Mouse (Mus musculus): Measurements from ENCODE around the gene Pitpna.
A peak's percentile ranks its signal among the peaks of the same experiment; 100 is the strongest.
"Not testable (repeated sequence)": the region's sequence is repeated elsewhere in the genome, so short reads cannot be mapped to it uniquely, and the experiment has no call there.

Gene Pitpna

GRCm38 (mm10) chr11:75587493-75588284, at the start of gene Pitpna:
Gene Pitpna (plus strand): TSS chr11:75588097.
- DNase-seq (ENCODE audit: low read depth): peak; percentile 83

DNA sequence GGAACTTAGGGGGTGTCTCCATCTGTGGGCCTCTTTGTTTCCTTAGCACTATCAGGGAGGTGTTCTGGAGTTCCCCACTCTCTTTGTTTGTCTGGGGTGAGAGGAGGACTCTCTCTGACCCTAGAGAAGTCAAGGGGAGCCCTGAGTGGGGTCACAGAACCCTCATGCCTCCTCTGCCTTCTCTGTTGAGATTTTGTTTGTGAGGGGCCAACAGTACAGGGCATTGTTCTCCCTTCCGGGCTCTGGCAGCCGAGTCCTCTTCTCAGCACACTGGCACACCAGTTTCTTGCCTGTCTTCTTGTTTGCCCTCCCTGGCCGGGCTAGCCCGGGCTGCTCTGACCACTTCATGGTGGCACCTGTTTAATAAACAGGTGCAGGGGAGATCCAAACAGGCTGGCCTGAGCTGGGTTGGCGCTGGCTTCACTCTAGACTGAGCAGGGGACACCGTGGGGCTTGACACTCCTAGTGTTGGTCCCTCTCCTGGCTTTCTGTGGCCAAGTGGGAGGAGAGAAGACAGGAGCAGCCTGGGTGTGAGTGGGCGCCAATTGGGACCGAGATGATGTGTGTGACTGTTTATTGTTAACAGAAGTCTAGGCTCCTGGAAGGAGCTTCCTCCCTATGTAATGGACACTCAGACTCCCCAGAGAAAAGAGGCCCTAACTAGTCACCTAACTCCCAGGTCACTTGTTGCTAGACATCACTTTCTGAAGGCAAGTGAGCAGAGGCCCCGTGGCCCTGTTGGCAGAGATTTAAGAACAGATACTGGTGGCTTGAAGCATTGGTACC, 49.5 kb upstream of the Pitpna start:
- no peak for DNase-seq (ENCODE audit: low read depth)

- no peak for DNase-seq (ENCODE audit: low read depth)
Measured at GRCm38 (mm10) chr11:75538970-75539299, 49.0 kb upstream of the Pitpna start.

GRCm38 (mm10) chr11:75540209-75540608, 47.7 kb upstream of the Pitpna start:
- DNase-seq (ENCODE audit: low read depth): no peak

- DNase-seq (ENCODE audit: low read depth): no peak
Measured at GRCm38 (mm10) chr11:75540710-75541581, 47.0 kb upstream of the Pitpna start.

GRCm38 (mm10) chr11:75544713-75545112, 43.2 kb upstream of the Pitpna start:
- no peak for DNase-seq (ENCODE audit: low read depth)

DNA sequence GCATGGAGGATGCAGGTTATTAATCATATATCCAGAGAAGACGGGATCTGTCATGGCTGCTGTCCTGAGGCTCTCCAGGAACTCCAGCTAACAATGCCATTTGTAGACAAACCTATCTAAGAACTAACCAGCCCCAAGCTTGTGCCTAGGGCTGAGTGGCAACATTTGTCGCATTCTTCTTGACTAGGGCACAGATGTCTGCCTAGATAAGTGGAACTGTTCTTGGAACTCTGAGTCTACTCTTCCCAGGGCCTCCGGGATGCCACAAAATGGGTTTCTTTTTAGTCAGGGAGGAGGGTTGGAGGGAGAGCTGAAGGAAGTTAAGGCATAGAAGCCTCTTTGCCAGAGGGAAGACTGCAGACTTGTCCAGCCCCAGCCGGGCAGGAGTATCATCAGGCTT, 41.8 kb upstream of the Pitpna start:
- DNase-seq (ENCODE audit: low read depth): peak; percentile 65

DNA sequence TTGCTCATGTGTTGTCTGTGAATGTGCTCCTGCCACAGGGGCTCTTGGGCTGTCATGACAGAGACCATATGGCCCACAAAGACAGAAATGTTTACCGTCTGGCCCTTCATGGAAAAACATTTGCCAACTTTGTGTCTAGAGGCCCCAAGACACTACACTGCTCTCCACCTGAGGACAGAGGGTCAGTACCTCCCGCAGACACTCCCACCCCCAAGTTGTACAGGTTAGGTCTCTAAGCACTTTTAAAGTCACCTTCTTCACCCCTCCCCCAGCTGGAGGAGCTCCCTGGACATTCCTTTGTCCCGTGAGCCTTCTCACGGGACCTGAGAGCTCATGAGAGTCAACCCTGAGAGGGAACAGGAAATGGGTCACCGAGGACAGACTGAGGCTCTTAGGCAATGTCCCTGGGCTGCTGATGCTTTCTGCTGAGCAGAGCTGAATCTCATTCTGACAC, 38.2 kb upstream of the Pitpna start:
- no peak for DNase-seq (ENCODE audit: low read depth)

- no peak for DNase-seq (ENCODE audit: low read depth)
Measured at GRCm38 (mm10) chr11:75550200-75550946, 37.5 kb upstream of the Pitpna start.

- DNase-seq (ENCODE audit: low read depth): no peak
Measured at GRCm38 (mm10) chr11:75551321-75551720, 36.6 kb upstream of the Pitpna start.

- no peak for DNase-seq (ENCODE audit: low read depth)
Measured at GRCm38 (mm10) chr11:75551961-75552441, 35.9 kb upstream of the Pitpna start.

GRCm38 (mm10) chr11:75552906-75553482, 34.9 kb upstream of the Pitpna start:
- DNase-seq (ENCODE audit: low read depth): no peak

DNA sequence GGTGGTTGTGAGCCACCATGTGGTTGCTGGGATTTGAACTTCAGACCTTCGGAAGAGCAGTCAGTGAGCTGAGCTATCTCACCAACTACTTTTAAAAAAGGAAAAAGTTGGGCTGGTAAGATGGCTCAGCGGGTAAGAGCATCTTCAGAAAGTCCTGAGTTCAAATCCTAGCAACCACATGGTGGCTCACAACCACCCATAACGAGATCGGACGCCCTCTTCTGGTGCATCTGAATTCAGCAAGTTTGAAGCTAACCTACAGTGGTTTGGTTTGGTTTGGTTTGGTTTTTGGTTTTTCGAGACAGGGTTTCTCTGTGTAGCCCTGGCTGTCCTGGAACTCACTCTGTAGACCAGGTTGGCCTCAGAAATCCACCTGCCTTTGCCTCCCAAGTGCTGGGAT, 31.9 kb upstream of the Pitpna start:
- DNase-seq (ENCODE audit: low read depth): not testable (repeated sequence)

DNA sequence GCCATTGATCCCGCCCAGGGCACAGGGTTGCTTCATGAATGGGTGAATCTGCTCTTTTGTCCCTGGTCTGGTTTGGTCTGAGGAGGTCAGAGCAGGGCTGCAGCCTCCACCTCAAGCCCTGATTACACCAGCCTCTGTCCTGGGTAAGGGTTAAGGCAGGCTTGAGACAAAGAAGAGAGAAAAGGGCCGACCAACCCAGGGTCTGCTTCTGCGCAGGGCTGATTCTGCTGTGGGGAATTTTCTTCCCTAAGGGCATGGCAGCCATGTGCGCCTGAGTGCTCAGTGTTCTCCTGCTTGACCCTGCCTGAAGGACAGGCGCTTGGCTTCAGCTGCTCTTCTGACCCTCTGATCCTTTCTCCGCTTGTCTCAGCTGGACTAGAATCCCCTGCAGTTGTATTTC, 30.8 kb upstream of the Pitpna start:
- no peak for DNase-seq (ENCODE audit: low read depth)

DNA sequence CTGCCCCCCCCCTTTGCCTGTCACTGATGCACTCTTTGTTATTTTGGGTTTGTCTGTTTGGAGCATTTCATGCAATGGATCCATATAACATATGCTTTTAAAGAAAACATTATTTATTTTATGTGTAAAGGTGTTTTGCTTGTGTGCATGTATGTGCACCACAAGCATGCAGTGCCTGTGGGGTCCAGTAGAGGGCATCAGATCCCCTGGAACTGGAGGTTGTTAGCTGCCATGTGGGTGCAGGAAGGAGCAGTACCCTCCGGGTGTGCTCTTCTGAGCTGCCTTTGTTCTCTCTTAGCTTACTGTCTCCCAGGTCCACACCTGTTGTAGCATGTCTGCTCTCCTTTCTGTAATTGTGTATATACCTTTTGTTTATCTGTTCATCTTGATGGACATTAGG, 29.8 kb upstream of the Pitpna start:
- no peak for DNase-seq (ENCODE audit: low read depth)

DNA sequence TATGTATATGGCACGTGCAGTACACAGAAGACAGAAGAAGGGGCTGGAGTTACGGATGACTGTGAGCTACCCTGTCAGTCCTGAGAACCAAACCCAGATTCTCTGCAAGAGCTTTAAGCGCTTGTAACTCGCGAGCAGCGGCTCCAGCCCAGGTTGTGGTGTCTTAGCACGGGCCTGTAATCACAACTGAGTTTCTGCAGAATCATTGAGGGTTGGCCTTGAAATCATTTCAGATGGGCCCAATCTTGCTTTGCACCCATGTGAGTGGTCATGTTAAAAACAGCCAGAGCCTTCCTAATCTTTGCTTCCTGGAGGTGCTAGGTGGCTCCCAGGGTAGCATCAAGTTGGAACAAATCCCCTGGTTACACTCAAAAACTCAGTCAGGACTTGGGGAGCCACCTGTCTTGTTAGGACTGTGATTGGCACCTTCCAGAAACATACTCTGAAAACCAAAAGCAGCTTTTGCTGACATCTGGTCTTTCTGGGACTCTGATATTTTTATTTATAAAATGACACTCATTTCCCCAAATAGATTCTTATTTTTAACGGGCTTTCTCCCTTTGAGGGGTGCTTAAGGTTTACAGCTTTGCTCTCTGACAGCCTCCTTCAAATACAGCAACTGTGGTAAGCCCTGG, 27.9 kb upstream of the Pitpna start:
- no peak for DNase-seq (ENCODE audit: low read depth)

DNA sequence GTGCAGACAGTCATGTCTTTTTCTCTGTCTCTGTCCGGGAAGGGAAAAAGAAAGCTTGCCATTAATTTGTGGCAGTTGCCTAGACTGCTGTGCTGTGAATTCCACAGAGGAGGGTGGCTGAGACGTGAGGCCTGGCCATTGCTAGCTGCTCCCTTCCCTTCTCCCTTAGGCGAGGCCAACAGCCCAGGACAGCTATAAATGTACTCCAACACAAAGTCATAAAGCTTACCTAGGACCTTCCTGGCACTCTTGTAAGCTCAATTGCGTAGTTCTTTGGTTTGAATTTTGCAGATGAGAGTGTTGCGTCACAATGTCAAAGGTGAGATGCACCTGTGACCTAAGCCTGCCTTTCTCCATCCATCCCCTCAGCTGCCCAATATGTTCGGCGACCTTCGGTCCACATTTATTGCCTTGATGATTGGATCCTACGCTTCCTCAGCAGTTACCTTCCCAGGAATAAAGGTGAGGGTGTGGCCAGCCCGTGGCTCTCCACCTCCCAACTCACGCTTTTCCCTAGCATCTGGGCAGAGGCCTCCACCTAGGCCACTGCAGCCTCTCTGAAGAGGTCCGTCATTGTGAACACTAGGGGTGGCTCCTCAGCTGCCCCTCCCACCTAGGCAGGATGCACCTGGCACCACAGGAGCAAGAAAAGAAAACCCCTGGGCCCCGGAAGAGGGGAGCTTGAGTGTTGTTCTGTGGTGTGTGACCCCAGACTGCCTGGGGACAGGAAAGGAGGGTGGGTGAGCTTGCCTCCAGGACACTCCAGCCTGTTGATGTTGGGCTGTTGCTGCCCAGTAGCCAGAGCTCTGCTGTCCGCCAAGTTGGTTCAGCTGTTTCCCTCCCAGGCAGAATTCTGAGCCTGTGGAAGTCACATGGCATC, 27.1 kb upstream of the Pitpna start:
- DNase-seq (ENCODE audit: low read depth): no peak

DNA sequence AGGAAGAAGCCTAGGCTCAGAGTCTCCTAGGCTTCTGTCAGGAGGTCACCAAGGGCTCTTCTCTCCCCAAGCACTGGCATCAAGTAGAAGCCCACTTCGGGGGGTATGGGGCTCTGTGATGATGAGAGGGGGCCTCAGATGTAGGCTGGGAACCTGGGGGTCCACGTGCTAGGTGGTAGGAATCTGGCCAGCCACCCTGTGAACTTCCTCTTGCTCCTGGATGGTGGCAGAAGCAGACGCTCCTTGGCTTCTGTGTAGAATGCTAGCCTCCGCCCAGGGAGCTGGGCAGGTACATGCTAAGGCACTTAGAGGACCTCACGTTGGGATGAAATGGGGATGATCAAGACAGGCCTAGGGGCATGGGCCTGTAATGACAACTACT, 26.5 kb upstream of the Pitpna start:
- no peak for DNase-seq (ENCODE audit: low read depth)

GRCm38 (mm10) chr11:75562840-75563239, 25.1 kb upstream of the Pitpna start:
- no peak for DNase-seq (ENCODE audit: low read depth)
